Mouse (Mus musculus): ENCODE data around the gene Ablim1. TPM values are rescaled to one million over a fixed set of nuclear protein-coding genes. Genes with fewer than 3 reads are reported as not detected.

Gene Ablim1
- polyA plus RNA-seq, 1 experiment from 2014 or later, result 57.3 TPM

GRCm38 (mm10) chr19:57161978-57162727 is 152.6 kb downstream of the Ablim1 start:
- Histone ChIP-seq H3K27ac (ENCODE audit: low read depth, low read length) (no peak overlapping the region), H3K4me1 (ENCODE audit: control insufficient read depth, insufficient read depth, low read depth, low read length) (no peaks in the 10 kb centered on the region; the same call in 1 of the 2 replicates), H3K9me3 (ENCODE audit: control insufficient read depth, low read length) (no peaks in the 10 kb centered on the region), H3K36me3 (ENCODE audit: control insufficient read depth, insufficient read depth, low read length) (no peaks in the 10 kb centered on the region), H3K9ac (ENCODE audit: low read depth, low read length) (no peak overlapping the region), H3K4me3 (ENCODE audit: low read length) (no peak overlapping the region), H3K27me3 (replicated peaks; ENCODE audit: control insufficient read depth, insufficient read depth, low read length) (no peaks in the 10 kb centered on the region), H3K4me2 (ENCODE audit: low read length) (no peak overlapping the region)
- ATAC-seq, result 0 out of 2 replicates have a peak, but pooled peaks have one; percentile 10
- WGBS, result 80% methylated on average over 11 of the region's 11 CpGs

GRCm38 (mm10) chr19:57161010-57161660 is 153.6 kb downstream of the Ablim1 start:
- no peak overlapping the region for H3K4me3 ChIP-seq (ENCODE audit: low read length)
- H3K4me2 ChIP-seq (ENCODE audit: low read length), result no peak overlapping the region
- no peaks in the 10 kb centered on the region for H3K36me3 ChIP-seq (ENCODE audit: control insufficient read depth, insufficient read depth, low read length)
- no peaks in the 10 kb centered on the region for H3K9me3 ChIP-seq (ENCODE audit: control insufficient read depth, low read length)
- no peak overlapping the region for H3K27ac ChIP-seq (ENCODE audit: low read depth, low read length)
- 67% methylated on average over 7 of the region's 7 CpGs for WGBS
- no peaks in the 10 kb centered on the region for H3K27me3 ChIP-seq (replicated peaks; ENCODE audit: control insufficient read depth, insufficient read depth, low read length)
- no peaks in the 10 kb centered on the region; the same call in 1 of the 2 replicates for H3K4me1 ChIP-seq (ENCODE audit: control insufficient read depth, insufficient read depth, low read depth, low read length)
- ATAC-seq, result no peak
- H3K9ac ChIP-seq (ENCODE audit: low read depth, low read length), result no peak overlapping the region

- no peak for ATAC-seq
- Histone ChIP-seq H3K9ac (ENCODE audit: low read depth, low read length) (no peak overlapping the region), H3K27me3 (replicated peaks; ENCODE audit: control insufficient read depth, insufficient read depth, low read length) (no peaks in the 10 kb centered on the region), H3K36me3 (ENCODE audit: control insufficient read depth, insufficient read depth, low read length) (no peaks in the 10 kb centered on the region), H3K9me3 (ENCODE audit: control insufficient read depth, low read length) (no peaks in the 10 kb centered on the region), H3K4me1 (ENCODE audit: control insufficient read depth, insufficient read depth, low read depth, low read length) (no peaks in the 10 kb centered on the region; the same call in 1 of the 2 replicates), H3K4me2 (ENCODE audit: low read length) (no peak overlapping the region), H3K27ac (ENCODE audit: low read depth, low read length) (no peak overlapping the region), H3K4me3 (ENCODE audit: low read length) (no peak overlapping the region)
- 79% methylated on average over 20 of the region's 20 CpGs for WGBS
Measured at GRCm38 (mm10) chr19:57157731-57158343, 156.9 kb downstream of the Ablim1 start.

GRCm38 (mm10) chr19:57155121-57155884 is 159.4 kb downstream of the Ablim1 start:
- no peak overlapping the region for H3K9ac ChIP-seq (ENCODE audit: low read depth, low read length)
- no peak overlapping the region for H3K27ac ChIP-seq (ENCODE audit: low read depth, low read length)
- H3K27me3 ChIP-seq (replicated peaks; ENCODE audit: control insufficient read depth, insufficient read depth, low read length), result no peaks in the 10 kb centered on the region
- H3K4me1 ChIP-seq (ENCODE audit: control insufficient read depth, insufficient read depth, low read depth, low read length), result peaks cover 2% of the 10 kb centered on the region; the same call in 1 of the 2 replicates
- 70% methylated on average over 14 of the region's 14 CpGs for WGBS
- ATAC-seq, result no peak
- no peaks in the 10 kb centered on the region for H3K36me3 ChIP-seq (ENCODE audit: control insufficient read depth, insufficient read depth, low read length)
- H3K9me3 ChIP-seq (ENCODE audit: control insufficient read depth, low read length), result no peaks in the 10 kb centered on the region
- H3K4me3 ChIP-seq (ENCODE audit: low read length), result no peak overlapping the region
- H3K4me2 ChIP-seq (ENCODE audit: low read length), result no peak overlapping the region

- peaks cover 5% of the 10 kb centered on the region; the same call in 1 of the 2 replicates for H3K4me1 ChIP-seq (ENCODE audit: control insufficient read depth, insufficient read depth, low read depth, low read length)
- H3K36me3 ChIP-seq (ENCODE audit: control insufficient read depth, insufficient read depth, low read length), result no peaks in the 10 kb centered on the region
- H3K9ac ChIP-seq (ENCODE audit: low read depth, low read length), result no peak overlapping the region
- H3K27me3 ChIP-seq (replicated peaks; ENCODE audit: control insufficient read depth, insufficient read depth, low read length), result no peaks in the 10 kb centered on the region
- ATAC-seq, result peak; percentile 69
- no peaks in the 10 kb centered on the region for H3K9me3 ChIP-seq (ENCODE audit: control insufficient read depth, low read length)
- WGBS, result 26% methylated on average over 9 of the region's 9 CpGs
- no peak overlapping the region for H3K27ac ChIP-seq (ENCODE audit: low read depth, low read length)
- H3K4me2 ChIP-seq (ENCODE audit: low read length), result no peak overlapping the region
- no peak overlapping the region for H3K4me3 ChIP-seq (ENCODE audit: low read length)
Measured at GRCm38 (mm10) chr19:57152357-57152756, 162.4 kb downstream of the Ablim1 start.

DNA sequence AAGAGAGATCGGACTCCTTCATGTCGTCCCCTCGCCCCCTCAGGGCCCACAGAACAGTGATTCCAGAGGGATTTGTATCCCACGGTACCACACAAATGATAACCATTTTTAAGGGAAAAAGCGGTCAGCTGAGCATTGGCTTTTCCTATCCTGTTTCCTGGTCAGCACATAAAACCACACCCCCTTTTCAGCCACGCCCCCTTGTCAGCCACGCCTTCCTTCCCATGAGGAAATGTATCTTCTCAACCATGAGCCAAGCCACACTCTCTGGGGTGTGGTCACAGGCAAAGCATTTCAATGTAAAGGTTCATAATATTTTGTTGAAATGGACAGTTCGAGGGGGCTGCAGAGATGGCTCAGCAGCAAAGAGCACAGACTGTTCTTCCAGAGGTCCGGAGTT is 163.2 kb downstream of the Ablim1 start:
- no peak overlapping the region for H3K27ac ChIP-seq (ENCODE audit: low read depth, low read length)
- peaks cover 5% of the 10 kb centered on the region; the same call in 1 of the 2 replicates for H3K4me1 ChIP-seq (ENCODE audit: control insufficient read depth, insufficient read depth, low read depth, low read length)
- no peaks in the 10 kb centered on the region for H3K9me3 ChIP-seq (ENCODE audit: control insufficient read depth, low read length)
- no peak overlapping the region for H3K4me3 ChIP-seq (ENCODE audit: low read length)
- WGBS, result 90% methylated on average over 9 of the region's 9 CpGs
- no peaks in the 10 kb centered on the region for H3K27me3 ChIP-seq (replicated peaks; ENCODE audit: control insufficient read depth, insufficient read depth, low read length)
- H3K9ac ChIP-seq (ENCODE audit: low read depth, low read length), result no peak overlapping the region
- no peaks in the 10 kb centered on the region for H3K36me3 ChIP-seq (ENCODE audit: control insufficient read depth, insufficient read depth, low read length)
- ATAC-seq, result no peak
- H3K4me2 ChIP-seq (ENCODE audit: low read length), result no peak overlapping the region

DNA sequence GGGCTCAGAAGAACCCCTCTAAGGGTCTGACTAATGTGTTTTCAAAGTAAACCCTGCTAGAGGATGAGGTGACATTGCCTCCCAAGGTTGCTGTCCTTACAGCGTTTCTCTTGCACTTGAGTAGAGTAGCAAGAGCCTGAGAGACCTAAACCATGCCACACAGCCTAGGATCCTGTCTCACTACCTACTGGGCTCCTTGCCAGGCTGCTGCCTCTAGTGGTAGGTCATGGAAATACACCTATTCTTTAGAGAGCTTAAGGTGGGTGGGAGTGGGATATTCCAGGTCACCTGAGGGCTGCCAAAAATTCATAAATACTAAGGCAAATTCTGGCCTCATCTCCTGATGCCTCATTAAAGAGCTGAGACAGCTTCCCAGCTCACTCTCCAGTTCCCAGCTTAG is 164.4 kb downstream of the Ablim1 start:
- no peak overlapping the region for H3K4me2 ChIP-seq (ENCODE audit: low read length)
- no peak overlapping the region for H3K9ac ChIP-seq (ENCODE audit: low read depth, low read length)
- ATAC-seq, result no peak
- no peaks in the 10 kb centered on the region for H3K9me3 ChIP-seq (ENCODE audit: control insufficient read depth, low read length)
- 27% methylated on average over 1 of the region's 1 CpGs for WGBS
- no peak overlapping the region for H3K27ac ChIP-seq (ENCODE audit: low read depth, low read length)
- H3K27me3 ChIP-seq (replicated peaks; ENCODE audit: control insufficient read depth, insufficient read depth, low read length), result no peaks in the 10 kb centered on the region
- H3K36me3 ChIP-seq (ENCODE audit: control insufficient read depth, insufficient read depth, low read length), result no peaks in the 10 kb centered on the region
- H3K4me1 ChIP-seq (ENCODE audit: control insufficient read depth, insufficient read depth, low read depth, low read length), result peaks cover 5% of the 10 kb centered on the region; the same call in 1 of the 2 replicates
- H3K4me3 ChIP-seq (ENCODE audit: low read length), result no peak overlapping the region

GRCm38 (mm10) chr19:57147746-57148145 is 167.0 kb downstream of the Ablim1 start:
- Histone ChIP-seq H3K36me3 (ENCODE audit: control insufficient read depth, insufficient read depth, low read length) (no peaks in the 10 kb centered on the region), H3K4me1 (ENCODE audit: control insufficient read depth, insufficient read depth, low read depth, low read length) (peaks cover 5% of the 10 kb centered on the region; the same call in 1 of the 2 replicates), H3K9me3 (ENCODE audit: control insufficient read depth, low read length) (no peaks in the 10 kb centered on the region), H3K4me2 (ENCODE audit: low read length) (no peak overlapping the region), H3K27ac (ENCODE audit: low read depth, low read length) (no peak overlapping the region), H3K27me3 (replicated peaks; ENCODE audit: control insufficient read depth, insufficient read depth, low read length) (no peaks in the 10 kb centered on the region), H3K9ac (ENCODE audit: low read depth, low read length) (no peak overlapping the region), H3K4me3 (ENCODE audit: low read length) (no peak overlapping the region)
- no peak for ATAC-seq
- 21% methylated on average over 6 of the region's 6 CpGs for WGBS
